Mouse (Mus musculus) forebrain, embryonic 16.5 days (tissue): ENCODE data around the gene Slc5a2. TPM values are rescaled to one million over a fixed set of nuclear protein-coding genes. Genes with fewer than 3 reads are reported as not detected.

Source experiments
- ATAC-seq: fragments of 200-750 bp; cut with Nextera tagmentation; 2 replicates; pipeline ENCODE4 v1.8.0; 2017; ENCODE audit warnings: mild to moderate bottlenecking, moderate library complexity
- H3K27ac ChIP-seq: fragments of 300-500 bp; sonication (generic); 2 replicates; pipeline ENCODE4 v1.5.1; 2014; ENCODE audit warnings: low read length, control low read depth
- H3K27me3 ChIP-seq: fragments of 300-500 bp; sonication (generic); replicated peaks from 2 replicates; pipeline ENCODE4 v1.6.1; 2014; ENCODE audit warnings: low read length; ENCODE audit not compliant: control insufficient read depth, insufficient read depth
- H3K36me3 ChIP-seq: fragments of 300-500 bp; sonication (generic); 2 replicates; pipeline ENCODE4 v1.6.1; 2014; ENCODE audit not compliant: control insufficient read depth, insufficient read depth
- H3K4me1 ChIP-seq: fragments of 300-500 bp; sonication (generic); replicated peaks from 2 replicates; pipeline ENCODE4 v1.6.1; 2014; ENCODE audit warnings: low read length; ENCODE audit not compliant: control insufficient read depth, insufficient read depth
- H3K4me2 ChIP-seq: fragments of 300-500 bp; sonication (generic); 2 replicates; pipeline ENCODE4 v1.6.1; 2014; ENCODE audit warnings: mild to moderate bottlenecking, low read length, control low read depth
- H3K4me3 ChIP-seq: fragments of 300-500 bp; sonication (generic); replicated peaks from 2 replicates; pipeline ENCODE4 v1.5.1; 2014; ENCODE audit warnings: mild to moderate bottlenecking, low read length, control low read depth
- H3K9ac ChIP-seq: fragments of 300-500 bp; sonication (generic); replicated peaks from 2 replicates; pipeline ENCODE4 v1.6.1; 2014; ENCODE audit warnings: low read depth, low read length, control low read depth
- H3K9me3 ChIP-seq: fragments of 300-500 bp; sonication (generic); 2 replicates; pipeline ENCODE4 v1.6.1; 2016; ENCODE audit warnings: low read length; ENCODE audit not compliant: control insufficient read depth
- WGBS: fragments of 180-500 bp; shearing (Covaris S2); extraction: QIAGEN DNeasy Blood & Tissue Kit; methylation state at CpG from one replicate; pipeline ENCODE4 v1.1.7; 2014; 5-methylcytosine and 5-hydroxymethylcytosine counted together
- polyA plus RNA-seq: library from polyadenylated mRNA; unstranded; fragments of >200 nt; fragmentation: Nextera tagmentation; extraction: Ambion mirVana; gene quantifications from 2 replicates; pipeline ENCODE4 v1.2.1, GENCODE M21; 2015

Gene Slc5a2
- polyA plus RNA-seq, 1 experiment from 2014 or later, result not detected

DNA sequence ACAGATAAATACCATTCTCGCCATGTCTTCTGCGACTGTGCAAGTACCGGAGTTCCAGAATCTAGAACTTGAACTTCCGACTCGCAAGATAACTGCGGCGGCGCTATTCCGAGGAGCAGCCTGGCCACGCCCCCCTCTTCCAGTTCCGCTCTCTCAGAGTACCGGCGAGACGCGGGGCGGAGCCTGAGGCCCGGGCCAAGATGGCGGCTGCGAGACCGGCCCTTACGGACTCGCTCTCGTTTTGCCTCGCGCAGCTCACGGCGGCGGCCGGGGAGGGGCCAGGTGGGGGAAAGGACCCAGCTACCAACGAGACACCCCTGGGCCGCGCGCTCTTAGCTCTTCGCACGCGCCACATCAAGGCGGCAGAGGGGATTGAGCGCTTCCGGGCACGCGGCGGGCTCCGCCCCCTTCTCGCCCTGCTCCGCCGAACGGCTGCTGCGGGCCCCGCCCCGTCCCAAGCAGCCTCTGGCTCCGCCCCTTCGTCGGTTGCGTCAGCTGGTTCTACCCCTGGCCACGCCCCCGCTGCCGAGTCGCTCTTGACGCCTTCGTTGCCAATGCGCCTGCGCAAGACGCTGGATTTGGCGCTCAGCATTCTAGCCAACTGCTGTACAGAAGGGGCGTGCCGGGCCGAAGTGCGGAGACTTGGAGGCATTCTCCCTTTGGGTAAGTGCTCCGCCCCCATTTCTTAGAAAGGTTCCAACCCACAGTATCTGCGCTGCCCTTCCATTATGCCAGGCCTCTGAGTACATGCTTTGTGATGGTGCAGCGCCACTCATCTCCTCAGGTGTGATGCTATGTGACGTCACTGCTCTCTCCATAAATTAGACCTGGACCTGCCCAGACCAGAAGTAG, 27.3 kb upstream of the Slc5a2 start, which contains the start of gene 9130023H24Rik:
9130023H24Rik (minus strand) TSS at position 105 of the 852 bp plus-strand sequence.
- Histone ChIP-seq H3K27ac (peak within 1 kb of the TSS; percentile 96), H3K4me1 (peaks cover 12% of the 10 kb centered on the region)
- WGBS, result under 1% methylated on average over 72 of the region's 72 CpGs

DNA sequence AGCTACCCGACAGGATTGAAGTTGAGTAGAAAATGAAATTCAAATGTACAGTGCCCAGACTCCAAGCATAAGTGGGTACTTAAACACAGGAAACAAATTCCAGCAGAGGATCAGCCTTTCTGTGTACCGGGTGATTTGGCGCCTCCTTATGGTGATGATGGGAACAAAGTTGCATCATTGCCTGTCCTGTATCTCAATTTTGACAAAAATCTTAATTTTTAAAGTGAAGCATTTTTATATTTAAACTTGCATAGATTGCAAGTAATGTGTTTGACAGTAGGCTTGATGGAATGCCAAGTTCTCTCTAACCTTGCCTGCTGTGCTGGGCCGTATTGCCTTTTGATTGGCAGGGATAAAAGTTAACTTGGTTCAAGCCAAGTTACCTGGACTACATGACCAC, 26.5 kb upstream of the Slc5a2 start:
- no peaks in the 10 kb centered on the region for H3K36me3 ChIP-seq
- no peak overlapping the region; the same call in 1 of the 2 replicates for H3K27ac ChIP-seq
- peaks cover 12% of the 10 kb centered on the region for H3K4me1 ChIP-seq
- peak overlapping the region; percentile 66 for H3K4me3 ChIP-seq
- 17% methylated on average over 4 of the region's 4 CpGs for WGBS
- peak overlapping the region; percentile 62 for H3K4me2 ChIP-seq
- no peak for ATAC-seq
- no peak overlapping the region for H3K9ac ChIP-seq
- H3K27me3 ChIP-seq, result no peaks in the 10 kb centered on the region
- no peaks in the 10 kb centered on the region for H3K9me3 ChIP-seq

More for the DNA sequence above, 27.3 kb upstream of the Slc5a2 start, which contains the start of gene 9130023H24Rik:
- Histone ChIP-seq H3K9me3 (no peaks in the 10 kb centered on the region), H3K4me3 (peak within 1 kb of the TSS; percentile 66), H3K9ac (peak within 1 kb of the TSS; percentile 79), H3K27me3 (no peaks in the 10 kb centered on the region), H3K4me2 (peak within 1 kb of the TSS; percentile 93), H3K36me3 (no peaks in the 10 kb centered on the region)
- ATAC-seq, result peak; percentile 92

GRCm38 (mm10) chr7:128240131-128240784, 25.2 kb upstream of the Slc5a2 start:
- no peak overlapping the region for H3K9ac ChIP-seq

GRCm38 (mm10) chr7:128242331-128242730, 23.1 kb upstream of the Slc5a2 start:
- H3K4me1 ChIP-seq, result peaks cover 21% of the 10 kb centered on the region
- H3K4me2 ChIP-seq, result no peak overlapping the region
- H3K4me3 ChIP-seq, result no peak overlapping the region
- H3K36me3 ChIP-seq, result no peaks in the 10 kb centered on the region
- 94% methylated on average over 16 of the region's 16 CpGs for WGBS
- no peak for ATAC-seq
- no peaks in the 10 kb centered on the region for H3K9me3 ChIP-seq
- no peak overlapping the region for H3K27ac ChIP-seq
- no peaks in the 10 kb centered on the region for H3K27me3 ChIP-seq
- no peak overlapping the region for H3K9ac ChIP-seq

More at GRCm38 (mm10) chr7:128240131-128240784, 25.2 kb upstream of the Slc5a2 start:
- ATAC-seq, result no peak
- WGBS, result 94% methylated on average over 27 of the region's 27 CpGs
- H3K4me2 ChIP-seq, result no peak overlapping the region
- H3K9me3 ChIP-seq, result no peaks in the 10 kb centered on the region
- H3K36me3 ChIP-seq, result no peaks in the 10 kb centered on the region
- H3K4me3 ChIP-seq, result no peak overlapping the region
- H3K27me3 ChIP-seq, result no peaks in the 10 kb centered on the region
- H3K27ac ChIP-seq, result no peak overlapping the region
- H3K4me1 ChIP-seq, result peaks cover 12% of the 10 kb centered on the region

DNA sequence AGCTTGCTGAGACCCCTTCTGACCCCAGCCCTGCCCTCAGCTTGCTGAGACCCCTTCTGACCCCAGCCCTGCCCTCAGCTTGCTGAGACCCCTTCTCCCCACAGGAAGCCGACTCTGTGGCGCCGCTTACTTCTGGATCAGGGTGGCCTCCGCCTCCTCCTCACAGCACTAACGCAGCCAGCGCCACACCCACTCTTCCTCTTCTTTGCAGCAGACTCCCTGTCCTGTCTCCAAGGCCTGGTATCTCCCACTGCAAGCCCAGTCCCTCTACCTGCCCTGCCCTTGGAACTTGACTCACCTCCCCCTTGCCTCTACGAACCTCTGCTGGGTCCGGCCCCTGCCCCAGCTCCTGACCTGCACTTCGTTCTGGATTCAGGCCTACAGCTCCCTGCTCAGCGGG, 21.5 kb upstream of the Slc5a2 start:
- no peak for ATAC-seq
- Histone ChIP-seq H3K4me2 (no peak overlapping the region), H3K4me1 (peaks cover 16% of the 10 kb centered on the region), H3K27me3 (no peaks in the 10 kb centered on the region), H3K9ac (no peak overlapping the region), H3K9me3 (no peaks in the 10 kb centered on the region), H3K27ac (no peak overlapping the region), H3K36me3 (no peaks in the 10 kb centered on the region), H3K4me3 (no peak overlapping the region)
- 63% methylated on average over 10 of the region's 10 CpGs for WGBS

- no peak overlapping the region for H3K9ac ChIP-seq
- no peak overlapping the region for H3K4me2 ChIP-seq
- WGBS, result 84% methylated on average over 18 of the region's 18 CpGs
Observed at GRCm38 (mm10) chr7:128244410-128245025, 20.9 kb upstream of the Slc5a2 start.

DNA sequence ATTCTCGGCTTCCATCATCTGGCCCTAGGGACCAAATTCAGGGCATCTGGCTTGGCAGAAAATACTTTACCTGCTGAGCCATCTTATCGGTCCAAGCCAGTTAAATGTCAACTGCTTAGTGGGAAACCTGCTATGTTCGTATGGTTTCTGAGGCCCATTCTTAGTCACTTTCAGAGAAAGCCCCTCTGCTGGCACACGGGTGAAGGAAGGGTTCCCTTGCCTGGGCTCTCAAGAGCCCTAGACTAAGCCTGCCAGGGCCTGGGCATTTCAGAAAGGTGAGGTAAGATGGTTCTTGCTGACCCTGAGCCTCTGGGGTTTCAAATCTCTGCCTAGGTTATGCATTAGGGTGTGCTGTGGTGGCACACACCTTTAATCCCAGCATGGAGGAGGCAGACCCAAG, 19.9 kb upstream of the Slc5a2 start:
- Histone ChIP-seq H3K4me3 (no peak overlapping the region), H3K9ac (no peak overlapping the region), H3K9me3 (no peaks in the 10 kb centered on the region), H3K4me2 (no peak overlapping the region), H3K27me3 (no peaks in the 10 kb centered on the region), H3K36me3 (no peaks in the 10 kb centered on the region), H3K4me1 (peaks cover 14% of the 10 kb centered on the region), H3K27ac (no peak overlapping the region)
- ATAC-seq, result no peak
- WGBS, result 82% methylated on average over 4 of the region's 4 CpGs

More at GRCm38 (mm10) chr7:128244410-128245025, 20.9 kb upstream of the Slc5a2 start:
- H3K4me3 ChIP-seq, result no peak overlapping the region
- H3K27ac ChIP-seq, result no peak overlapping the region
- H3K4me1 ChIP-seq, result peaks cover 14% of the 10 kb centered on the region
- no peak for ATAC-seq
- H3K9me3 ChIP-seq, result no peaks in the 10 kb centered on the region
- no peaks in the 10 kb centered on the region for H3K27me3 ChIP-seq
- no peaks in the 10 kb centered on the region for H3K36me3 ChIP-seq

DNA sequence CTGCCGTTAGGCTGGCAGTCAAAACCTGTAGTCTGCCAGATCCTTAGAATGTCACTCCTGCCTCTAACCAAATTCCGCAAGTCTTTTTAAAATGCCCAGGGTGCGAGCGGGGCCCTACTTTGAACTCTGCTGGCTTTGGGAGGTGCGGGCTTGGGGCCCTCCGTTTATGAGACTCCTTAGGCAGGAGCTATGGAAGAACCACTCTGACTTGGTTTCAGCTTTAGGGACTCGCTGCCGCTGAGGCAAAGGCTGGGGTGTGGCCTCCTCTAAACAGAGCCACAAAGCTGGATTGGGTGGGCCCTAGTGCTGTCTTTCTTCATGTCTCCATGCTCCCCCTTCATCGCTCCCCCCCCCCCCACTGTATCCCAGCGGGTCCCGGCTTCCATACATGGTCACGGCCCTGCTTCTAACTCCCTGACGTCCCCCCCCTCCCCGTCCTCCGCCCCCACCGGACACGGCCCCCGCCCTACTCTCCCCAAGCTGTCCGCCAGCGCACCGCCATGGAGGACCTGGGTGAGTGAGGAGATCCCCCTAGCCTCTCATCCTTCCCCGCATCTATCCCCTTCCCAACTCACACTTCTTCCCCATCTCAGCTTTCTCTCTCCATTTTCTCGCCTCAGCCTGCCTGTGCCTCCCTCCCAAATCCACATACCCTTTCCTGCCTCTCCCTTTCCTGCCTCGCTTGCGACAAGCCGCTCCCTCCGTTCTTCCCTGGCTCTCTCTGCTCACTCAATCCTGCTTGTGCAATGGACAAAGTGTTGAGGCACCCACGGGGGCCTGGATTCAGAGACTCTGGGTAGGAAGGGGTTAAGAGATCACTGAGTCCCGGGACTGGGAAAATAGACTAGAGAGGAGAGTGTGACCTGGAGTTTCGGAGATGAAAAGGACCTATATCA, 18.7 kb upstream of the Slc5a2 start, which contains the start of gene Tgfb1i1:
Tgfb1i1 (plus strand) TSS at position 317 of the 896 bp plus-strand sequence.
- WGBS, result 2% methylated on average over 22 of the region's 30 CpGs
- peak within 1 kb of the TSS; percentile 61 for H3K9ac ChIP-seq
- peak within 1 kb of the TSS; percentile 67 for H3K4me2 ChIP-seq
- no peaks in the 10 kb centered on the region for H3K36me3 ChIP-seq
- H3K27ac ChIP-seq, result peak within 1 kb of the TSS; percentile 59
- no peaks in the 10 kb centered on the region for H3K27me3 ChIP-seq
- H3K9me3 ChIP-seq, result no peaks in the 10 kb centered on the region
- H3K4me1 ChIP-seq, result peaks cover 15% of the 10 kb centered on the region
- ATAC-seq, result peak; percentile 52
- peak within 1 kb of the TSS; percentile 44 for H3K4me3 ChIP-seq
